Mouse (Mus musculus): ENCODE data around the gene Cul9. TPM values are rescaled to one million over a fixed set of nuclear protein-coding genes. Genes with fewer than 3 reads are reported as not detected.

Cul9 gene
- 5.5 TPM for polyA plus RNA-seq (2015; fragmentation: Illumina TruSeq; extraction: RNeasy Lipid Tissue Mini Kit (QIAGEN cat#74804); ENCODE audit: insufficient read depth, low read depth, low replicate concordance)

GRCm38 (mm10) chr17:46545813-46546564 lies at the start of gene Cul9:
Gene Cul9 (minus strand): TSS chr17:46546388.

GRCm38 (mm10) chr17:46555673-46556583 lies 9.7 kb upstream of the Cul9 start, which contains the start of gene Srf:
Gene Srf (minus strand): TSS chr17:46556175.

GRCm38 (mm10) chr17:46496623-46497434 lies 49.4 kb downstream of the Cul9 start, which contains the start of gene Dnph1:
Gene Dnph1 (plus strand): TSS chr17:46496711.

GRCm38 (mm10) chr17:46487431-46487830 lies 58.8 kb downstream of the Cul9 start, which contains the start of gene Ttbk1:
Gene Ttbk1 (minus strand): TSS chr17:46487675.

Other genes starting within 250 kb of the Cul9 start
- not detected for gene Dlk2, start 249.0 kb downstream of the Cul9 start, polyA plus RNA-seq (2015; fragmentation: Illumina TruSeq; extraction: RNeasy Lipid Tissue Mini Kit (QIAGEN cat#74804); ENCODE audit: insufficient read depth, low read depth, low replicate concordance)
- 6.2 TPM for gene Abcc10, start 218.0 kb downstream of the Cul9 start, polyA plus RNA-seq (2015; fragmentation: Illumina TruSeq; extraction: RNeasy Lipid Tissue Mini Kit (QIAGEN cat#74804); ENCODE audit: insufficient read depth, low read depth, low replicate concordance)
- 4.7 TPM for gene Zfp318, start 162.7 kb downstream of the Cul9 start, polyA plus RNA-seq (2015; fragmentation: Illumina TruSeq; extraction: RNeasy Lipid Tissue Mini Kit (QIAGEN cat#74804); ENCODE audit: insufficient read depth, low read depth, low replicate concordance)
- 1.3 TPM for gene Crip3, start 117.5 kb downstream of the Cul9 start, polyA plus RNA-seq (2015; fragmentation: Illumina TruSeq; extraction: RNeasy Lipid Tissue Mini Kit (QIAGEN cat#74804); ENCODE audit: insufficient read depth, low read depth, low replicate concordance)
- not detected for gene Slc22a7, start 107.9 kb downstream of the Cul9 start, polyA plus RNA-seq (2015; fragmentation: Illumina TruSeq; extraction: RNeasy Lipid Tissue Mini Kit (QIAGEN cat#74804); ENCODE audit: insufficient read depth, low read depth, low replicate concordance)
- gene Ttbk1, start 58.7 kb downstream of the Cul9 start, polyA plus RNA-seq (2015; fragmentation: Illumina TruSeq; extraction: RNeasy Lipid Tissue Mini Kit (QIAGEN cat#74804); ENCODE audit: insufficient read depth, low read depth, low replicate concordance): not detected
- gene Dnph1, start 49.7 kb downstream of the Cul9 start, polyA plus RNA-seq (2015; fragmentation: Illumina TruSeq; extraction: RNeasy Lipid Tissue Mini Kit (QIAGEN cat#74804); ENCODE audit: insufficient read depth, low read depth, low replicate concordance): 1.7 TPM
- gene Srf, start 9.8 kb upstream of the Cul9 start, polyA plus RNA-seq (2015; fragmentation: Illumina TruSeq; extraction: RNeasy Lipid Tissue Mini Kit (QIAGEN cat#74804); ENCODE audit: insufficient read depth, low read depth, low replicate concordance): 9.9 TPM
- 5.2 TPM for gene Ptk7, start 83.1 kb upstream of the Cul9 start, polyA plus RNA-seq (2015; fragmentation: Illumina TruSeq; extraction: RNeasy Lipid Tissue Mini Kit (QIAGEN cat#74804); ENCODE audit: insufficient read depth, low read depth, low replicate concordance)
- gene Klc4, start 99.6 kb upstream of the Cul9 start, polyA plus RNA-seq (2015; fragmentation: Illumina TruSeq; extraction: RNeasy Lipid Tissue Mini Kit (QIAGEN cat#74804); ENCODE audit: insufficient read depth, low read depth, low replicate concordance): 6.9 TPM
- 28.6 TPM for gene Mrpl2, start 99.8 kb upstream of the Cul9 start, polyA plus RNA-seq (2015; fragmentation: Illumina TruSeq; extraction: RNeasy Lipid Tissue Mini Kit (QIAGEN cat#74804); ENCODE audit: insufficient read depth, low read depth, low replicate concordance)
- 12.1 TPM for gene Cul7, start 103.9 kb upstream of the Cul9 start, polyA plus RNA-seq (2015; fragmentation: Illumina TruSeq; extraction: RNeasy Lipid Tissue Mini Kit (QIAGEN cat#74804); ENCODE audit: insufficient read depth, low read depth, low replicate concordance)
- gene Rrp36, start 128.0 kb upstream of the Cul9 start, polyA plus RNA-seq (2015; fragmentation: Illumina TruSeq; extraction: RNeasy Lipid Tissue Mini Kit (QIAGEN cat#74804); ENCODE audit: insufficient read depth, low read depth, low replicate concordance): 5.5 TPM
- 20.0 TPM for gene Mea1, start 132.4 kb upstream of the Cul9 start, polyA plus RNA-seq (2015; fragmentation: Illumina TruSeq; extraction: RNeasy Lipid Tissue Mini Kit (QIAGEN cat#74804); ENCODE audit: insufficient read depth, low read depth, low replicate concordance)
- 14.0 TPM for gene Klhdc3, start 134.5 kb upstream of the Cul9 start, polyA plus RNA-seq (2015; fragmentation: Illumina TruSeq; extraction: RNeasy Lipid Tissue Mini Kit (QIAGEN cat#74804); ENCODE audit: insufficient read depth, low read depth, low replicate concordance)
- gene Ppp2r5d, start 158.7 kb upstream of the Cul9 start, polyA plus RNA-seq (2015; fragmentation: Illumina TruSeq; extraction: RNeasy Lipid Tissue Mini Kit (QIAGEN cat#74804); ENCODE audit: insufficient read depth, low read depth, low replicate concordance): 12.1 TPM
- gene Pex6, start 165.1 kb upstream of the Cul9 start, polyA plus RNA-seq (2015; fragmentation: Illumina TruSeq; extraction: RNeasy Lipid Tissue Mini Kit (QIAGEN cat#74804); ENCODE audit: insufficient read depth, low read depth, low replicate concordance): 13.1 TPM
- gene Gnmt, start 182.8 kb upstream of the Cul9 start, polyA plus RNA-seq (2015; fragmentation: Illumina TruSeq; extraction: RNeasy Lipid Tissue Mini Kit (QIAGEN cat#74804); ENCODE audit: insufficient read depth, low read depth, low replicate concordance): 55.2 TPM
- gene Cnpy3, start 205.8 kb upstream of the Cul9 start, polyA plus RNA-seq (2015; fragmentation: Illumina TruSeq; extraction: RNeasy Lipid Tissue Mini Kit (QIAGEN cat#74804); ENCODE audit: insufficient read depth, low read depth, low replicate concordance): 16.6 TPM
- gene Ptcra, start 217.3 kb upstream of the Cul9 start, polyA plus RNA-seq (2015; fragmentation: Illumina TruSeq; extraction: RNeasy Lipid Tissue Mini Kit (QIAGEN cat#74804); ENCODE audit: insufficient read depth, low read depth, low replicate concordance): not detected
- gene 2310039H08Rik, start 226.2 kb upstream of the Cul9 start, polyA plus RNA-seq (2015; fragmentation: Illumina TruSeq; extraction: RNeasy Lipid Tissue Mini Kit (QIAGEN cat#74804); ENCODE audit: insufficient read depth, low read depth, low replicate concordance): 17.3 TPM
- gene Rpl7l1, start 236.3 kb upstream of the Cul9 start, polyA plus RNA-seq (2015; fragmentation: Illumina TruSeq; extraction: RNeasy Lipid Tissue Mini Kit (QIAGEN cat#74804); ENCODE audit: insufficient read depth, low read depth, low replicate concordance): 13.0 TPM